Mouse (Mus musculus): ENCODE measurements around the gene C5ar2. TPM values are rescaled to one million over a fixed set of nuclear protein-coding genes. Genes with fewer than 3 reads are reported as not detected.
"Not testable (repeated sequence)": the region's sequence is repeated elsewhere in the genome, so short reads cannot be mapped to it uniquely, and the experiment has no call there.

Gene C5ar2
- total and polyA plus RNA-seq, 3 experiments, result 0.04 to 0.33 (median 0.30) TPM

DNA sequence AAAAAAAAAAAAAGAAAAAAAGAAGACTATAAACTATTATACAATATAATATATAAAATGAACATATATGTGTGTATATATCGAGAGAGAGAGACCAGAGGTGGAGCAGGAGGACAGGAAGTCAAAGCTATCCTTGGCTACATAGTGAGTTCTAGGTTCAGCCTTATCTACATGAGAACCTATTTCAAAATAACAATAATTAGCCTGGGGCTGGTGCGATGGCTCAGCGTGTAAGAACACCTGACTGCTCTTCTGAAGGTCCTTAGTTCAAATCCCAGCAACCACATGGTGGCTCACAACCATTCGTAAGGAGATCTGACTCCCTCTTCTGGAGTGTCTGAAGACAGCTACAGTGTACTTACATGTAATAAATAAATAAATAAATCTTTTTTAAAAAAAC is 12.0 kb upstream of the C5ar2 start:
- in situ Hi-C loops (cut with MboI; ENCODE audit: low pct_ligation_motif_present, low pct_unique_long_range_greater_than_20kb, low sequenced_read_pairs), result loop anchor here (10.0 to 25.0 kb wide), 2 partner anchors 61 to 194 kb away; partner anchors contain the start of gene Zfp541
- TF ChIP-seq CTCF (conservative IDR thresholded peaks at IDR 0.05 in 1 of 2, IDR thresholded peaks at IDR 0.05 in 1 of 2; ENCODE audit: low read depth in 2 of 2, low read length in 2 of 2), result peak in 1 of 2 experiments; percentile 15; a peak in 1 of 4 replicates
- 0 out of 2 replicates have a peak, but pooled peaks have one; percentile 84 for TF ChIP-seq TBP (conservative IDR thresholded peaks at IDR 0.05; ENCODE audit: low read depth, low read length)
- dilution Hi-C loops (cut with MboI; ENCODE audit: extremely low pct_ligation_motif_present, extremely low pct_unique_long_range_greater_than_20kb, low sequenced_read_pairs); H3K79me2 ChIP-seq (replicated peaks; ENCODE audit: control insufficient read depth, extremely low read depth, insufficient read depth, poor library complexity, severe bottlenecking); H3K9me3 ChIP-seq (replicated peaks; ENCODE audit: low read length); H3K9ac ChIP-seq (ENCODE audit: insufficient read depth, low read depth); H3K27ac ChIP-seq (ENCODE audit: insufficient read depth, low read depth); H3K36me3 ChIP-seq (replicated peaks in 1 of 2; ENCODE audit: control insufficient read depth in 1 of 2, insufficient read depth in 1 of 2, low read length in 1 of 2); H3K27me3 ChIP-seq (replicated peaks); H3K4me2 ChIP-seq (ENCODE audit: insufficient read depth, low read depth, poor library complexity, severe bottlenecking); DNase-seq (ENCODE audit: extremely low read depth); H3K4me3 ChIP-seq (replicated peaks in 1 of 3; ENCODE audit: low read depth in 2 of 3, low read length in 2 of 3, poor library complexity in 1 of 3): not testable (repeated sequence)
- H3K4me1 ChIP-seq (ENCODE audit: control insufficient read depth in 1 of 2, insufficient read depth in 2 of 2), result peaks cover under 1 to 23% of the 10 kb centered on the region in 2 experiments

DNA sequence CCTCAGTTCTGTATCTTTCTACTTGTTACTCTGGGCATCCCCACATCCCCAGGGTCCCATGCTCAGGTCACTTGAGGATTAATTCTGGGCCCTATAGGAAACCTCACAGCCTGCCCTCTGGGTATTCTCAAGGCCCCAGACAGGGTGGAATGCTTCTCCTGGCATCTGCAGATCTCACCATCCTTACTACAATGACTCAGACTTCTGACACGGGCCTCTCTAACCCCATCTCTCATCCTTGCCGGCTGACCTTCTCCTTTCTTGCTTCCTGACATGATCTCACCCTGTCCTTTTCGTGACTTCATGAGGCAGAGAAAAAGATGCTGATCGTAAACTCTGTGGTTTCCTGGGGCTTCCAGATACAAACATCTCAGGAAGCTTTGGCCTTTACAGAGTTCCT is 10.2 kb upstream of the C5ar2 start:
- dilution Hi-C loops (cut with MboI; ENCODE audit: extremely low pct_ligation_motif_present, extremely low pct_unique_long_range_greater_than_20kb, low sequenced_read_pairs) (no loop called here), in situ Hi-C loops (cut with MboI; ENCODE audit: low pct_ligation_motif_present, low pct_unique_long_range_greater_than_20kb, low sequenced_read_pairs) (loop anchor here (10.0 to 25.0 kb wide), 2 partner anchors 59 to 192 kb away; partner anchors contain the start of gene Zfp541)
- H3K79me2 ChIP-seq (replicated peaks; ENCODE audit: control insufficient read depth, extremely low read depth, insufficient read depth, poor library complexity, severe bottlenecking), result no peaks in the 10 kb centered on the region
- no peak overlapping the region for H3K4me3 ChIP-seq (replicated peaks in 1 of 3; ENCODE audit: low read depth in 2 of 3, low read length in 2 of 3, poor library complexity in 1 of 3)
- H3K9ac ChIP-seq (ENCODE audit: insufficient read depth, low read depth), result no peak overlapping the region
- no peak overlapping the region for H3K27ac ChIP-seq (ENCODE audit: insufficient read depth, low read depth)
- peaks cover 5 to 28% of the 10 kb centered on the region in 2 experiments for H3K4me1 ChIP-seq (ENCODE audit: control insufficient read depth in 1 of 2, insufficient read depth in 2 of 2)
- H3K9me3 ChIP-seq (replicated peaks; ENCODE audit: low read length), result no peaks in the 10 kb centered on the region
- no peaks in the 10 kb centered on the region for H3K27me3 ChIP-seq (replicated peaks)
- H3K36me3 ChIP-seq (replicated peaks in 1 of 2; ENCODE audit: control insufficient read depth in 1 of 2, insufficient read depth in 1 of 2, low read length in 1 of 2), result no peaks in the 10 kb centered on the region
- no peak for TF ChIP-seq USF2 (conservative IDR thresholded peaks at IDR 0.05; ENCODE audit: low read depth, low read length)
- peak; percentile 29; the same call in 1 of the 2 replicates for TF ChIP-seq IRF4 (IDR thresholded peaks at IDR 0.05; ENCODE audit: low read depth, low read length)
- TF ChIP-seq POLR2A (IDR thresholded peaks at IDR 0.05; ENCODE audit: low read depth, low read length), result no peak
- 0 out of 2 replicates have a peak, but pooled peaks have one; percentile 18 for TF ChIP-seq TCF12 (IDR thresholded peaks at IDR 0.05; ENCODE audit: low read depth, low read length)
- TF ChIP-seq GABPA (IDR thresholded peaks at IDR 0.05; ENCODE audit: insufficient replicate concordance, low read depth, low read length), result no peak
- TF ChIP-seq KAT2A (IDR thresholded peaks at IDR 0.05; ENCODE audit: insufficient replicate concordance, low read length), result 0 out of 2 replicates have a peak, but pooled peaks have one; percentile 56
- no peak for TF ChIP-seq MYC (IDR thresholded peaks at IDR 0.05; ENCODE audit: low read depth, low read length)
- peak; percentile 71 for TF ChIP-seq BHLHE40 (IDR thresholded peaks at IDR 0.05; ENCODE audit: low read depth, low read length)
- TF ChIP-seq POLR2AphosphoS2 (IDR thresholded peaks at IDR 0.05; ENCODE audit: low read depth, low read length), result no peak
- 0 out of 2 replicates have a peak, but pooled peaks have one; percentile 27 for TF ChIP-seq MAFK (IDR thresholded peaks at IDR 0.05; ENCODE audit: insufficient replicate concordance, low read length)
- no peak for TF ChIP-seq TBP (conservative IDR thresholded peaks at IDR 0.05; ENCODE audit: low read depth, low read length)
- TF ChIP-seq ZMIZ1 (IDR thresholded peaks at IDR 0.05; ENCODE audit: low read depth, low read length), result no peak
- peak; percentile 62 for TF ChIP-seq ETS1 (conservative IDR thresholded peaks at IDR 0.05; ENCODE audit: low read depth, low read length)
- TF ChIP-seq EP300 (IDR thresholded peaks at IDR 0.05; ENCODE audit: low read length), result peak; percentile 47; the same call in 1 of the 2 replicates
- peak; percentile 72 for DNase-seq (ENCODE audit: extremely low read depth)
- H3K4me2 ChIP-seq (ENCODE audit: insufficient read depth, low read depth, poor library complexity, severe bottlenecking), result no peak overlapping the region
